Mouse (Mus musculus) lung, embryonic 15.5 days (tissue): ENCODE results near the gene Camk2d. TPM values are rescaled to one million over a fixed set of nuclear protein-coding genes. Genes with fewer than 3 reads are reported as not detected.

Source experiments
- ATAC-seq: fragments of 200-750 bp; cut with Nextera tagmentation; 2 replicates; pipeline ENCODE4 v1.8.0; 2017; ENCODE audit warnings: moderate number of reproducible peaks, borderline replicate concordance; ENCODE audit not compliant: low FRiP score, low TSS enrichment; ENCODE audit errors: extremely low read depth
- H3K27ac ChIP-seq: fragments of 300-500 bp; sonication (generic); 2 replicates; pipeline ENCODE4 v1.5.1; 2015; ENCODE audit warnings: moderate library complexity, mild to moderate bottlenecking, inconsistent platforms
- H3K27me3 ChIP-seq: fragments of 300-500 bp; sonication (generic); 2 replicates; pipeline ENCODE4 v1.6.1; 2015; ENCODE audit warnings: inconsistent platforms
- H3K36me3 ChIP-seq: fragments of 300-500 bp; sonication (generic); 2 replicates; pipeline ENCODE4 v1.6.1; 2015; ENCODE audit warnings: inconsistent platforms
- H3K4me1 ChIP-seq: fragments of 300-500 bp; sonication (generic); 2 replicates; pipeline ENCODE4 v1.6.1; 2015; ENCODE audit warnings: inconsistent platforms
- H3K4me2 ChIP-seq: fragments of 300-500 bp; sonication (generic); 2 replicates; pipeline ENCODE4 v1.6.1; 2015; ENCODE audit warnings: inconsistent platforms, mild to moderate bottlenecking, moderate library complexity
- H3K4me3 ChIP-seq: fragments of 300-500 bp; sonication (generic); 2 replicates; pipeline ENCODE4 v1.5.1; 2015; ENCODE audit warnings: mild to moderate bottlenecking, inconsistent platforms
- H3K9ac ChIP-seq: fragments of 300-500 bp; sonication (generic); 2 replicates; pipeline ENCODE4 v1.6.1; 2015; ENCODE audit warnings: inconsistent platforms
- H3K9me3 ChIP-seq: fragments of 300-500 bp; sonication (generic); 2 replicates; pipeline ENCODE4 v1.6.1; 2016; ENCODE audit warnings: inconsistent platforms
- WGBS: fragments of 180-500 bp; shearing (Covaris S2); methylation state at CpG from one replicate; pipeline ENCODE4 v1.1.7; 2015; 5-methylcytosine and 5-hydroxymethylcytosine counted together
- polyA plus RNA-seq: library from polyadenylated mRNA; unstranded; fragments of >200 nt; fragmentation: Nextera tagmentation; extraction: Ambion mirVana; gene quantifications from 2 replicates; pipeline ENCODE4 v1.2.1, GENCODE M21; 2015

Camk2d gene
- polyA plus RNA-seq, 1 experiment from 2014 or later, result 39.0 TPM

DNA sequence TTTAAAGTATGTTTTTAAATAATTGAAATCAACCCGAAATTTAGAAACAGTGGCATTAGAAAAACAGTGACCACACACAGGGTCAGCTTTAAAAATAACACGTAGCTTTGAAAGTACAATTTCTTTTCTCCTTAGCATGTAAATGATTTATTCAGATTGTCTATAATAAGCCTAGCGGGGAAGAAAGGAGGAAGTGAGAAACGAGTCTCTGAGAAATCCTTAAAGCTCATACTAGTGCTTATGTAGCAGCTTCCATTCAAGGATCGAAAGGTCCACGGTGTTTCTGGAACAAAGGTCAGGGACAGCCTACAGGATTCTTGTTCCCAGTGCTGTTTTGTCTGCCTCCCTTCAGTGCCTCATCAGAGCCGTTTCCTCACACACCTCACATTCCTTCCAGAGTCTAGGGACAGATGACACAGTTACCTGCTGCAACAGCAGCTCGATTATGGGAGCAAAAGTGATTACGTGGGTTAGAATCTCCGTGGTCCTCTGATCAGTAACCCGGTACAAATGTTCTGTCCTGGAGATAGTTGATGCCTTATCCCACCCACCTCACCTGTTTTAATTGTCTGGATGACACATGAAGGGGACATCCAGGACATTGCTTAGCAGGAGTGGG lies 17.5 kb downstream of the Camk2d start:
- Histone ChIP-seq H3K4me3 (no peak overlapping the region), H3K27ac (no peak overlapping the region), H3K4me1 (peaks cover 28% of the 10 kb centered on the region), H3K4me2 (no peak overlapping the region), H3K36me3 (no peaks in the 10 kb centered on the region), H3K9ac (no peak overlapping the region), H3K9me3 (no peaks in the 10 kb centered on the region), H3K27me3 (no peaks in the 10 kb centered on the region)
- ATAC-seq, result no peak
- 67% methylated on average over 11 of the region's 11 CpGs for WGBS

DNA sequence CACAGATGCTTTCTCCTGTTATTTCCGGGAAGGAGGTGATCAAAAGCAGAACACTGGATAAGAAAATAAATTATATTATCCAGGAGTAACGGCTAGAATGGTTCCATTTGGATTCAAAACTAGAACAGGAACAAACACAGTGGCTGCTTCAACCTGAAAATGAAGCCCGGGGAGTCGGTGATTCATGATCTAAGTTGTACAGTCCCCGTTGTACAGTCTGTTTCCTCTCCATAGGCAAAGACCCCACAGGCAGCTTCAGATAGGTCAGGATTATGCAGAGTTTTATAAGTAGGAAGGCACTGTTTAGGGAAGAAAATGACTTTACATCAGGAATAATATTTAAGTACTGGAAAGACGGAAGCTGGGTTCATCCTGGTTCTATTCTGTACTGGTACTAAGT lies 19.2 kb downstream of the Camk2d start:
- H3K9me3 ChIP-seq, result no peaks in the 10 kb centered on the region
- H3K36me3 ChIP-seq, result no peaks in the 10 kb centered on the region
- peaks cover 14% of the 10 kb centered on the region for H3K4me1 ChIP-seq
- no peaks in the 10 kb centered on the region for H3K27me3 ChIP-seq
- 62% methylated on average over 6 of the region's 6 CpGs for WGBS
- no peak overlapping the region for H3K4me3 ChIP-seq
- ATAC-seq, result no peak
- no peak overlapping the region for H3K9ac ChIP-seq
- no peak overlapping the region for H3K4me2 ChIP-seq
- H3K27ac ChIP-seq, result no peak overlapping the region

DNA sequence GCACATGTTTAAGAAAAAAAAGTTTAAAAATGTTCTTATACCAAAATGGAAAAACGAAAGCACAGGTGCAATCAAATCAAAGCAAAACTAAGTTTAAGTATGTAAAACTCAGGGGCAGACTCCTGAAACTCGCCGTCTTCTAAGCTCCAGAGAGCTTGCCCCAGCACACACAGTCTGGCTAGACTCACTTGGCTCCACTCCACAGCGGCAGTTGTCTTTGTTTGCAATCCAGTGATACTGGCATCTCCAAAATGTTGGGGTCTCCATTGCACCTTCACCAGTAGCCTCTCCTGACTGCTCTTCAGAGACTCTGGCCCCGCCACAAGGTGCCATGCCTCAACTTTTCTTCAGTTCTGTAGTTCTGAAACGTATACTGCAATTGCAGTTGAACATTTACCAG lies 24.1 kb downstream of the Camk2d start:
- WGBS, result 86% methylated on average over 6 of the region's 6 CpGs
- no peak overlapping the region for H3K4me2 ChIP-seq
- H3K9ac ChIP-seq, result no peak overlapping the region
- H3K27ac ChIP-seq, result no peak overlapping the region
- H3K4me3 ChIP-seq, result no peak overlapping the region
- H3K36me3 ChIP-seq, result no peaks in the 10 kb centered on the region
- no peaks in the 10 kb centered on the region for H3K9me3 ChIP-seq
- no peaks in the 10 kb centered on the region for H3K27me3 ChIP-seq
- no peaks in the 10 kb centered on the region for H3K4me1 ChIP-seq
- no peak for ATAC-seq

DNA sequence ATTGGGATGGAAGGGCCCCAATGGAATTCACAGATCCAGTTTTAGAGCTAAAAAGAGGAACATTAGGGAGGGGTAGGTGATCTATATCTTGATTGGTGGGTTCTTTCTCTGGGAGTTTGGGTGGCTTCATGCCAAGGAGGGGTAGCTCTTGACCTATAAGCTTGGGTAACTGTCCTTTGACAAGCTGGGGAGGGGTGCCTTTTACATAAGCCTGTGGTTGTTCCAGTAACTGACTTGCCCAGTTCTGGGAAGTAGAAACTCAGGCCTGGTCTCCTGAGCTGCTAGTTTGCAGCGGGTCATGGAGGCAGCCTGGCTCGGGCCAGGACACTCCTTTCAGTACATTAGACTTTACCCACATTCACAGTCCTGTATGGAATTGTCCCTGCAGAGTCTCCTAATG lies 26.4 kb downstream of the Camk2d start:
- 89% methylated on average over 2 of the region's 2 CpGs for WGBS
- Histone ChIP-seq H3K4me1 (peaks cover 2% of the 10 kb centered on the region; the same call in 1 of the 2 replicates), H3K4me3 (no peak overlapping the region), H3K9me3 (no peaks in the 10 kb centered on the region), H3K27ac (no peak overlapping the region), H3K36me3 (no peaks in the 10 kb centered on the region), H3K4me2 (no peak overlapping the region), H3K27me3 (no peaks in the 10 kb centered on the region), H3K9ac (no peak overlapping the region)
- no peak for ATAC-seq

- no peak overlapping the region for H3K27ac ChIP-seq
- H3K4me3 ChIP-seq, result no peak overlapping the region
- H3K4me1 ChIP-seq, result peaks cover 21% of the 10 kb centered on the region
- no peak overlapping the region for H3K4me2 ChIP-seq
- 86% methylated on average over 11 of the region's 11 CpGs for WGBS
- no peak overlapping the region for H3K9ac ChIP-seq
- no peaks in the 10 kb centered on the region for H3K9me3 ChIP-seq
- ATAC-seq, result no peak
- H3K36me3 ChIP-seq, result no peaks in the 10 kb centered on the region
- H3K27me3 ChIP-seq, result no peaks in the 10 kb centered on the region
These were observed 29.1 kb downstream of the Camk2d start for GRCm38 (mm10) chr3:126624994-126625763.

DNA sequence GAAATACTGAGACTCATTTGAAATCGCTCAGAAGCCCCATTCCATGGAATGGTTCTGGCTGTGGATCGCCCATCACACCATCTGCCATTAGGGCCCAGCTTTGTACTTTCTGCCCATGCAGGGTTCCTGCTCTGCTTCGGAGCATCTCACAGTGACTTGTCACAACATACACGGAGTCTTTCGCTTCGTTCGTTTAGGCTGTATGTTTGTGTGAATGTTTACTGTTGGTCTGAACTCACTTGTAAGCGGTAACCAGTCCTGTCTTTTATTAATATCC lies 29.6 kb downstream of the Camk2d start:
- no peak overlapping the region for H3K4me2 ChIP-seq
- H3K36me3 ChIP-seq, result no peaks in the 10 kb centered on the region
- no peak for ATAC-seq
- no peak overlapping the region for H3K4me3 ChIP-seq
- peaks cover 26% of the 10 kb centered on the region for H3K4me1 ChIP-seq
- H3K27me3 ChIP-seq, result no peaks in the 10 kb centered on the region
- no peaks in the 10 kb centered on the region for H3K9me3 ChIP-seq
- no peak overlapping the region for H3K9ac ChIP-seq
- no peak overlapping the region for H3K27ac ChIP-seq
- WGBS, result 86% methylated on average over 8 of the region's 8 CpGs

DNA sequence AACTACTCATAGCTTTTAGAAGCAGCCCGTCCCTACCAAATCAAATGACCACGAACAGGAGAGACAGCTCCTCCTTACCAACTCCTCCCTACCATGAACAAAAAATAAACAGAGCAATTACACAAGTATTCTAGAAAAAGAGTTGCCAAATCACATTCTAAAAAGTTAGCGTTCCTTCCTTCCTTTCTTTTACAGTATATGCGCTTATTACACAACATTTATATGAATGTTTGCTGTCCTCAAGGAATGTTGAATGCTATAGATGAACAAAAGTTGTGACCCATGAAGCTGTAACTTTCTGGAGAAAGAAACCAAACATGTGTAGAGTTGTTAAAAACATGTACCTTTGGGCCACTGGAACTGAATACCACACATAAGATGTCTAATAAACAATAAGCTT lies 31.9 kb downstream of the Camk2d start:
- Histone ChIP-seq H3K9me3 (no peaks in the 10 kb centered on the region), H3K4me1 (peaks cover 40% of the 10 kb centered on the region), H3K27me3 (no peaks in the 10 kb centered on the region), H3K4me2 (no peak overlapping the region), H3K27ac (peak overlapping the region; percentile 70; the same call in 1 of the 2 replicates), H3K9ac (no peak overlapping the region), H3K36me3 (no peaks in the 10 kb centered on the region), H3K4me3 (no peak overlapping the region)
- 62% methylated on average over 4 of the region's 4 CpGs for WGBS
- no peak for ATAC-seq

DNA sequence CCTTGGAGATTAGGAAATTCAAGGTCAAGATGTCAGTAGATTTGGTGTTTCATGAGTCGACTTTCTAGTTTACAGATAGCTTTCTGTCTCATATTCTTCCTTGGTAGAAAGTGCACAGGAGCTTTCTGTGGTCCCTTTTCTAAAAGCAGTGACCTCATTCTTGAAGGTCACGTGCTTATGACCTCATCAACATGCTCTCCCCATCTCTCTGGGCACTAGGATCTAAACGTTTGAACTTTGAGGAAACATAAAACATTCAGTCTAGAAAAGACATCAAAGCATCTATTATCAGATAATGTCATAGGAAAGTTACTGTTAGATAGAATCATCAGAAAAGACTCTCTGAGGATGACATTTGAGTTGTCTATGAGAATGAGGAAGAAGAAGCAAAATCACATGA lies 32.3 kb downstream of the Camk2d start:
- H3K36me3 ChIP-seq, result no peaks in the 10 kb centered on the region
- peaks cover 44% of the 10 kb centered on the region for H3K4me1 ChIP-seq
- no peaks in the 10 kb centered on the region for H3K27me3 ChIP-seq
- 40% methylated on average over 3 of the region's 3 CpGs for WGBS
- H3K4me2 ChIP-seq, result no peak overlapping the region
- ATAC-seq, result no peak
- H3K9ac ChIP-seq, result no peak overlapping the region
- no peaks in the 10 kb centered on the region for H3K9me3 ChIP-seq
- peak overlapping the region; percentile 70 for H3K27ac ChIP-seq
- no peak overlapping the region for H3K4me3 ChIP-seq

- no peaks in the 10 kb centered on the region for H3K36me3 ChIP-seq
- H3K9me3 ChIP-seq, result no peaks in the 10 kb centered on the region
- no peaks in the 10 kb centered on the region for H3K27me3 ChIP-seq
- H3K9ac ChIP-seq, result no peak overlapping the region
- H3K27ac ChIP-seq, result peak overlapping the region; percentile 70
- H3K4me3 ChIP-seq, result no peak overlapping the region
- peak; percentile 21; the same call in 1 of the 2 replicates for ATAC-seq
- H3K4me2 ChIP-seq, result no peak overlapping the region
- WGBS, result 54% methylated on average over 2 of the region's 2 CpGs
- peaks cover 44% of the 10 kb centered on the region for H3K4me1 ChIP-seq
These were observed 32.9 kb downstream of the Camk2d start for GRCm38 (mm10) chr3:126629040-126629439.

- Histone ChIP-seq H3K4me1 (peaks cover 44% of the 10 kb centered on the region), H3K27ac (0 out of 2 replicates have a peak overlapping the region, but pooled peaks have one; percentile 37), H3K4me3 (no peak overlapping the region), H3K4me2 (peak overlapping the region; percentile 24; the same call in 1 of the 2 replicates), H3K27me3 (no peaks in the 10 kb centered on the region), H3K9me3 (no peaks in the 10 kb centered on the region), H3K36me3 (no peaks in the 10 kb centered on the region), H3K9ac (0 out of 2 replicates have a peak overlapping the region, but pooled peaks have one; percentile 2)
- 24% methylated on average over 19 of the region's 19 CpGs for WGBS
- no peak for ATAC-seq
These were observed 34.2 kb downstream of the Camk2d start for GRCm38 (mm10) chr3:126630111-126630869.

- H3K9ac ChIP-seq, result no peak overlapping the region
- peaks cover 44% of the 10 kb centered on the region for H3K4me1 ChIP-seq
- H3K27ac ChIP-seq, result no peak overlapping the region; the same call in 1 of the 2 replicates
- ATAC-seq, result no peak
- H3K4me2 ChIP-seq, result no peak overlapping the region
- H3K27me3 ChIP-seq, result no peaks in the 10 kb centered on the region
- WGBS, result 63% methylated on average over 8 of the region's 8 CpGs
- no peaks in the 10 kb centered on the region for H3K36me3 ChIP-seq
- no peaks in the 10 kb centered on the region for H3K9me3 ChIP-seq
- H3K4me3 ChIP-seq, result no peak overlapping the region
These were observed 35.5 kb downstream of the Camk2d start for GRCm38 (mm10) chr3:126631583-126631982.

DNA sequence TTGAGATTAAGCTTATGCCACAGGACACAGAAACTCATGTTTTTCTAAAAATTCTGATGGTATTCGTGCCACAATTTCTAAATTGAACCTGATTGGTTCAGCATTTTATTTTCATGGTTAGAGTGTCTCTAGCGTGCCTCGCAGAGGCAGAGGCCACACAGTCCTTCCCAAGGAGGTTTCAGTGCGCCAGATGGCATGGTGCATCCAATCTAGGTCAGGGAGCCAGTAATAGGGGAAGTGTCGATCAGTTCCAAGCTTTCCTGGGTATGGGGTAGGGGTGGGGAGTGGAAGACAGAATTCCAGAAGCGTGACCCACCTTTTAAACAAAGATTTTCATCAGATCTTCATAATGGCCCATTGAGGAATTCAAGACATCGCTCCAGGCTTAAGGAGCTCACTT lies 36.5 kb downstream of the Camk2d start:
- no peak overlapping the region for H3K27ac ChIP-seq
- no peaks in the 10 kb centered on the region for H3K27me3 ChIP-seq
- no peaks in the 10 kb centered on the region for H3K9me3 ChIP-seq
- no peak overlapping the region for H3K4me3 ChIP-seq
- H3K4me1 ChIP-seq, result peaks cover 41% of the 10 kb centered on the region
- no peaks in the 10 kb centered on the region for H3K36me3 ChIP-seq
- 71% methylated on average over 7 of the region's 7 CpGs for WGBS
- no peak for ATAC-seq
- H3K9ac ChIP-seq, result no peak overlapping the region
- no peak overlapping the region for H3K4me2 ChIP-seq
